ENCODE assay signal across 9 mouse cellular contexts in the genomic region with DNA sequence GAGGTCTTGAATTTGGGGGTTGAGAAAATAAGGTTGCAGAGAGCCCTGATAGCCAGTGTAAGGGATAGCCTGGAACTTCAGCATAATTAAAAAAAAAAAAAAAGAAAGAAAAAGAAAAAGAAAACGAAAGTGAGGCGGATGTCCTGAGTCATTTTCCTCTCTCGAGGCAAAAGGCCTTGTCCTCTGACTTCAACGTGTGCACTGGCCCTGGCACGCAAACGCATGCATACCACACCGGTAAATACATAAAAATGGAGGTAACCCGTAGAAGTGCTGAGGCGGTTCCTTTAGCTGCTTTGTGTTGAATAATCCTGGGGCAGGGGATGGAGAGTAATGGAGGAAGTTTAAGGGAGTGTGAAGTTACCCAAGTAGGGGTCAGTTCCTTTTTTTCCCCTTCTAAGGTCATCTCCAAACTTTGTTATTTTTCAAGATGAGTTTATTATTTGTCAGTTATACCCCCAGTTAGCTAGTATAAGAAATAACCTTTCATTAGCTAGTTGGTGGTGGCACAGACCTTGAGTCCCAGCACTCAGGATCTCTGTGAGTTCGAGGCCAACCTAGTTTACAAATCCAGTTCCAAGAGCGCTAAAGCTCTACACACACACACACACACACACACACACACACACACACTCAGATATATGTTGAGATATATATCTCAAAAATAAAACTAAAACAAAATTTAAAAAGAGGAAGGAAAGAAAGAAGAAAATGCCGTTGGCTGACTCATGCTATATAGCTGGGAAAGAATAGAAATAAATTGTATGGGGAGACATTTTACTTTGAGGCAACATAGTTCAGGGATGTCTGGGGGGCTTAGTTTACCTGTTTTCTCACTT. TPM values are rescaled to one million over a fixed set of nuclear protein-coding genes. Genes with fewer than 3 reads are reported as not detected.
DNase-seq lines count a peak whose midpoint lies in the region; ATAC-seq lines count a peak whose summit lies in the region.
"Had no signal": no experiment of that assay in that cellular context is flagged by ENCODE, and none has a peak within 500 bp of the region (broad histone marks: within the 10 kb centered on the region; RNA-seq: fewer than 3 reads in every experiment).

No protein-coding gene starts in this region.

- 0 out of 2 replicates have a peak overlapping the region, but pooled peaks have one; percentile 10 for H3K27ac ChIP-seq in heart, embryonic 13.5 days (replicated peaks)
- H3K27ac ChIP-seq in hindbrain, embryonic 16.5 days (ENCODE audit: low read depth, low read length): no peak overlapping the region
- no peak overlapping the region for H3K27ac ChIP-seq in midbrain, embryonic 11.5 days (ENCODE audit: low read depth, low read length)

- WGBS in heart, embryonic 13.5 days: 30% methylated on average over 12 of the region's 12 CpGs
- WGBS in hindbrain, embryonic 16.5 days: 47% methylated on average over 12 of the region's 12 CpGs
- WGBS in midbrain, embryonic 11.5 days: 49% methylated on average over 12 of the region's 12 CpGs

- H3K4me1 ChIP-seq in heart, embryonic 13.5 days: peaks cover 12% of the 10 kb centered on the region
- no peaks in the 10 kb centered on the region for H3K4me1 ChIP-seq in hindbrain, embryonic 16.5 days (ENCODE audit: control insufficient read depth, insufficient read depth, low read depth, low read length)
- peaks cover 3% of the 10 kb centered on the region; the same call in 1 of the 2 replicates for H3K4me1 ChIP-seq in midbrain, embryonic 11.5 days (ENCODE audit: control insufficient read depth, insufficient read depth, low read length)

- H3K4me2 ChIP-seq in heart, embryonic 13.5 days: peak overlapping the region; percentile 92
- H3K4me2 ChIP-seq in hindbrain, embryonic 16.5 days (ENCODE audit: low read length): peak overlapping the region; percentile 57
- peak overlapping the region; percentile 75 for H3K4me2 ChIP-seq in midbrain, embryonic 11.5 days

- no peak for DNase-seq in heart, adult 11 months
- peak; percentile 53 for DNase-seq in adrenal gland, postnatal 14 days
- no peak for DNase-seq in midbrain, embryonic 11.5 days (ENCODE audit: low spot score, missing footprints)
- DNase-seq in cerebellum, postnatal 25 days: no peak
- no peak for DNase-seq in frontal cortex, postnatal 25 days (ENCODE audit: low spot score in 2 of 2)
- no peak for DNase-seq in urinary bladder, postnatal 4 days (ENCODE audit: low spot score in 2 of 2)

- peak overlapping the region; percentile 77; the same call in 1 of the 2 replicates for H3K9ac ChIP-seq in heart, embryonic 13.5 days
- no peak overlapping the region for H3K9ac ChIP-seq in hindbrain, embryonic 16.5 days (ENCODE audit: low read depth, low read length)
- H3K9ac ChIP-seq in midbrain, embryonic 11.5 days (ENCODE audit: low read length): no peak overlapping the region

- no peaks in the 10 kb centered on the region for H3K36me3 ChIP-seq in heart, embryonic 13.5 days
- H3K36me3 ChIP-seq in hindbrain, embryonic 16.5 days (ENCODE audit: control insufficient read depth, insufficient read depth, low read length): no peaks in the 10 kb centered on the region
- H3K36me3 ChIP-seq in midbrain, embryonic 11.5 days (ENCODE audit: control insufficient read depth, insufficient read depth, low read length): no peaks in the 10 kb centered on the region

- peak overlapping the region; percentile 62 for H3K4me3 ChIP-seq in heart, embryonic 13.5 days
- peak overlapping the region; percentile 37 for H3K4me3 ChIP-seq in hindbrain, embryonic 16.5 days (ENCODE audit: low read length)
- peak overlapping the region; percentile 37 for H3K4me3 ChIP-seq in midbrain, embryonic 11.5 days (ENCODE audit: low read depth, low read length)

- H3K27me3 ChIP-seq in heart, embryonic 13.5 days (replicated peaks): peaks cover 24% of the 10 kb centered on the region
- H3K27me3 ChIP-seq in hindbrain, embryonic 16.5 days (replicated peaks; ENCODE audit: control insufficient read depth, insufficient read depth, low read length): peaks cover 9% of the 10 kb centered on the region
- peaks cover 13% of the 10 kb centered on the region for H3K27me3 ChIP-seq in midbrain, embryonic 11.5 days (ENCODE audit: control insufficient read depth, insufficient read depth, low read length)
- H3K27me3 ChIP-seq: Patski had no signal

- no peak for ATAC-seq in heart, embryonic 13.5 days (ENCODE audit: extremely low read depth, insufficient number of reproducible peaks, low FRiP score, low TSS enrichment)
- no peak for ATAC-seq in hindbrain, embryonic 16.5 days
- ATAC-seq in midbrain, embryonic 11.5 days (ENCODE audit: low FRiP score): no peak

- no peaks in the 10 kb centered on the region for H3K9me3 ChIP-seq in heart, embryonic 13.5 days
- no peaks in the 10 kb centered on the region for H3K9me3 ChIP-seq in hindbrain, embryonic 16.5 days (ENCODE audit: control insufficient read depth, low read length)
- H3K9me3 ChIP-seq in midbrain, embryonic 11.5 days (ENCODE audit: control insufficient read depth, low read length): no peaks in the 10 kb centered on the region

RNA-seq across cellular contexts. Expression of a gene that starts 0.6 kb away (rescaled TPM):
- polyA plus RNA-seq in heart, embryonic 13.5 days (2015; fragmentation: Nextera tagmentation; extraction: Ambion mirVana): 2.8 TPM in 2 replicates
- total RNA-seq in adrenal gland, postnatal 14 days (2021): 14.0 and 19.1 TPM in 2 replicates
- 0.35 and 0.50 TPM in 2 replicates for polyA plus RNA-seq in hindbrain, embryonic 16.5 days (2015; fragmentation: Nextera tagmentation; extraction: Ambion mirVana)
- 0.45 and 0.65 TPM in 2 replicates for polyA plus RNA-seq in midbrain, embryonic 11.5 days (2014; fragmentation: Nextera tagmentation; extraction: Ambion mirVana)

RNA-seq across cellular contexts. Expression of a gene that starts 38.6 kb away (rescaled TPM):
- 34.6 and 36.1 TPM in 2 replicates for polyA plus RNA-seq in heart, embryonic 13.5 days (2015; fragmentation: Nextera tagmentation; extraction: Ambion mirVana)
- total RNA-seq in adrenal gland, postnatal 14 days (2021): 46.5 and 49.0 TPM in 2 replicates
- 21.7 and 26.6 TPM in 2 replicates for polyA plus RNA-seq in hindbrain, embryonic 16.5 days (2015; fragmentation: Nextera tagmentation; extraction: Ambion mirVana)
- polyA plus RNA-seq in midbrain, embryonic 11.5 days (2014; fragmentation: Nextera tagmentation; extraction: Ambion mirVana): 91.4 and 93.6 TPM in 2 replicates

RNA-seq across cellular contexts. Expression of a gene that starts 55.0 kb away (rescaled TPM):
- polyA plus RNA-seq in heart, embryonic 13.5 days (2015; fragmentation: Nextera tagmentation; extraction: Ambion mirVana): not detected in 2 replicates
- 2.0 and 3.0 TPM in 2 replicates for total RNA-seq in adrenal gland, postnatal 14 days (2021)
- 0.85 and 1.5 TPM in 2 replicates for polyA plus RNA-seq in hindbrain, embryonic 16.5 days (2015; fragmentation: Nextera tagmentation; extraction: Ambion mirVana)
- not detected in 2 replicates for polyA plus RNA-seq in midbrain, embryonic 11.5 days (2014; fragmentation: Nextera tagmentation; extraction: Ambion mirVana)
